Mouse (Mus musculus): ENCODE data around the gene Xrcc2. TPM values are rescaled to one million over a fixed set of nuclear protein-coding genes. Genes with fewer than 3 reads are reported as not detected.
A peak's percentile ranks its signal among the peaks of the same experiment; 100 is the strongest.
"Not testable (repeated sequence)": the region's sequence is repeated elsewhere in the genome, so short reads cannot be mapped to it uniquely, and the experiment has no call there.

Xrcc2 gene
- total and polyA plus RNA-seq, 2 experiments from 2014 or later = 3.3 to 7.6 TPM

DNA sequence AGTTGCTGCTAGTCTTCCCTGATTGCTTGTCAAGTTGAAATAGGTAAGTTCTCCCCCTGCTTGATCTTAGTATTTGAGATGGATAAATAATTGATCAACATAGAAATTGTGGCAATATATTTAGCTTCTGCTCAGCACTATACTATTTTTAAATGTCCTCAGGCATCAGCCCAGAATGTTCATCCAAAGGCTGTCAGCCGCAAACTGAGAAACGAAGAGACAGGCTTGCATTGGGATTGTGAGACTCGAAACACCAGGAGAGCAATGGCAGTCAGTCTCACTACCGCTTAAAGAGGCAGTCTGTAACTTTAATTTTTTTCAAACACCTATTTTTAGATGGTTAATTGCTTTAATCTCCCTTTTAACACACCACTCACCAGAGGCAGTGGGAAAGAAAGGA lies 13.8 kb upstream of the Xrcc2 start:
- Histone ChIP-seq H3K4me3 (ENCODE audit: low read depth, low read length) (no peak overlapping the region), H3K4me2 (ENCODE audit: low read depth) (no peak overlapping the region), H3K9me3 (ENCODE audit: low read length) (no peaks in the 10 kb centered on the region), H3K36me3 (ENCODE audit: insufficient read depth) (no peaks in the 10 kb centered on the region), H3K27me3 (ENCODE audit: insufficient read depth, low read length) (no peaks in the 10 kb centered on the region), H3K4me1 (ENCODE audit: insufficient read depth) (no peaks in the 10 kb centered on the region), H3K27ac (ENCODE audit: low read depth, low read length) (no peak overlapping the region), H3K9ac (no peak overlapping the region)
- no peak for TF ChIP-seq CTCF (IDR thresholded peaks at IDR 0.05; ENCODE audit: low read depth)
- DNase-seq (peak; percentile 29), ATAC-seq (peak; percentile 55)
- 53% methylated on average over 4 of the region's 4 CpGs for WGBS

DNA sequence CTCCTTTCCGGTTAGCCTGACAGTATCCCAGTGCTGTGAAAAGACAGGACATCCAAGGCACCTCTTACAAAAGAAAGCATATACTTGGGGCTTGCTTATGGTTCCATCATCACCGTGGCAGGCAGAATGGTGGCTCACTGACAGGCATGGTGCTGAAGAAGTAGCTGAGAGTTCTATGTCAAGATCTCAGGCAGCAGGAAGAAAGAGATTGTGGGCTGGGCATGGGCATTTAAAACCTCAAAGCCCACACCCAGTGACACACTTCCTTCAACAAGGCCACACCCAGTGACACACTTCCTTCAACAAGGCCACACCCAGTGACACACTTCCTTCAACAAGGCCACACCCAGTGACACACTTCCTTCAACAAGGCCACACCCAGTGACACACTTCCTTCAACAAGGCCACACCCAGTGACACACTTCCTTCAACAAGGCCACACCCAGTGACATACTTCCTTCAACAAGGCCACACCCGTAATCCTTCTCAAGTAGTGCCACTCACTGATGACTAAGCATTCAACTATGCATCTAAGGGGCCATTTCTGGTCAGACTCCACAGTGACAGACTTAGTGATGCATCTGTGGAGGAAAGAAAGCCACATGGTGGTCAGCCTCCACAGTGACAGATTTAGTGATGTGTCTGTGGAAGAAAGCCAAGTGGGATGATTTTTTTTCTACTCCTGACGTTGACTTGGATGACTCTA lies 7.5 kb upstream of the Xrcc2 start:
- WGBS = 93% methylated on average over 4 of the region's 4 CpGs
- H3K4me1 ChIP-seq (ENCODE audit: insufficient read depth); H3K36me3 ChIP-seq (ENCODE audit: insufficient read depth); H3K27ac ChIP-seq (ENCODE audit: low read depth, low read length); H3K4me3 ChIP-seq (ENCODE audit: low read depth, low read length); H3K9me3 ChIP-seq (ENCODE audit: low read length); H3K4me2 ChIP-seq (ENCODE audit: low read depth); H3K27me3 ChIP-seq (ENCODE audit: insufficient read depth, low read length); DNase-seq; ATAC-seq; H3K9ac ChIP-seq: not testable (repeated sequence)

DNA sequence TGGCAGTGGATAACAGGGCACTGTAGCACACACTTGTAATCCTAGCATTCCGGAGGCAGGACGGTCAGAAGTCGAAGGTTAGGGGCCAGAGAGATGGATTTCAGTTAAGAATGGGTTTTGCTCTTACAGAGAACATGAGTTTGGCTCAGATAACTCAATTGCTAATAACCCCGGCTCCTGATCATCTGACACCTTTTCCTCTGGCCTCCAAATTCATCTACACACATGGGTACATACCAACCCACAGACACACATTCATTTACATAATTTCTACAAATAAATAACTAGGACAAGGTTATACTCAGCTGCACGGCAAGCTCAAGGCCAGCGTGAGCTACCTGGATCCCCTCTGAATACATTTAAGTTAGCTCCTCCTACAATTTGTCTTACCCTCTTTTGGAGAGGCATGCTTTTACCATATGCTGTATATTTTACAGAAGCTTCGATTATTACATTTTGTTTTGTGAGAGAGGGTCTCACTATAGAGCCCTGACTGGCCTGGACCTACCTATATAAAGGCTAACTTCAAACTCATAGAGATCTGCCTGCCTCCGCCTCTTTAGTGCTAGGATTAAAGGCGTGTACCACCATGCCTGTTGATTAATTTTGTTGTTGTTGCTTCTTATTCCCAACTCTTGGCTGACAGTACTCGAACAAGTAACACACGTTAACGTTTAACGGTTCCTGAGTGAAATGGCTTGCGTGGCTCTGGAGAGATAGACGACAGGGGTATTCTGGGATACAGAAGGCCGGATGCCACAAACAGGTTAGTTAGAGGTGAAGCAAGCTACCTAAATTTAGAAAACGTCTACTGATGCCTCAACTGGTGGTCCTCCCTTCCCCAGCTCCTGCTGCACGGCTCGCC lies 691 bp downstream of the Xrcc2 start:
- DNase-seq (no peak), ATAC-seq (no peak)
- no peaks in the 10 kb centered on the region for H3K36me3 ChIP-seq (ENCODE audit: insufficient read depth)
- H3K9me3 ChIP-seq (ENCODE audit: low read length) = no peaks in the 10 kb centered on the region
- no peak for TF ChIP-seq CTCF (IDR thresholded peaks at IDR 0.05; ENCODE audit: low read depth)
- H3K4me3 ChIP-seq (ENCODE audit: low read depth, low read length) = peak overlapping the region; percentile 79
- no peaks in the 10 kb centered on the region for H3K27me3 ChIP-seq (ENCODE audit: insufficient read depth, low read length)
- 0 out of 2 replicates have a peak overlapping the region, but pooled peaks have one; percentile 35 for H3K27ac ChIP-seq (ENCODE audit: low read depth, low read length)
- 20% methylated on average over 19 of the region's 19 CpGs for WGBS
- peak overlapping the region; percentile 62 for H3K9ac ChIP-seq
- peak overlapping the region; percentile 66 for H3K4me2 ChIP-seq (ENCODE audit: low read depth)
- H3K4me1 ChIP-seq (ENCODE audit: insufficient read depth) = no peaks in the 10 kb centered on the region; the same call in 1 of the 2 replicates

DNA sequence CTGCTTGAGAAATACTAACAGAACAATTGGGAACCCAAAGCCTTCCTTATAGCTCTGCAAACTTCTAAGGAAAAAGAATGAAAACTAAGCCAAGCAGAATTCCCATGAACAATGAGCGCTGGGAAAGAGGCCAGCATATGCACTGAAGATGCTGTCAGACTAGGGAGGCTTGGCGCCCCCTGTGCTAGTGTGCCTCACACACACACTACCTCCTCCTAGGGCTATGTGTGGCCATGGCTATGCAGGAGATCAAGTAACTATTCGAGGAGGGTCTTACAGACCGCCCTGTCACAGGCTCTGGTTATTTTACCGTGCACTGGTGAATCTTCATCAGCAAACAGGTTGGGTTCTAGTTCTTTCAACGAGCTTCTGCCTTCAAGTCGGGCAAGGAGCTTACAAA lies 7.7 kb downstream of the Xrcc2 start:
- Histone ChIP-seq H3K36me3 (ENCODE audit: insufficient read depth) (no peaks in the 10 kb centered on the region), H3K27ac (ENCODE audit: low read depth, low read length) (no peak overlapping the region), H3K9me3 (ENCODE audit: low read length) (no peaks in the 10 kb centered on the region), H3K4me1 (ENCODE audit: insufficient read depth) (no peaks in the 10 kb centered on the region), H3K9ac (no peak overlapping the region), H3K4me3 (ENCODE audit: low read depth, low read length) (no peak overlapping the region), H3K27me3 (ENCODE audit: insufficient read depth, low read length) (no peaks in the 10 kb centered on the region), H3K4me2 (ENCODE audit: low read depth) (no peak overlapping the region)
- WGBS = 55% methylated on average over 7 of the region's 7 CpGs
- TF ChIP-seq CTCF (IDR thresholded peaks at IDR 0.05; ENCODE audit: low read depth) = peak; percentile 53
- DNase-seq (peak; percentile 47), ATAC-seq (0 out of 2 replicates have a peak, but pooled peaks have one; percentile 45)

DNA sequence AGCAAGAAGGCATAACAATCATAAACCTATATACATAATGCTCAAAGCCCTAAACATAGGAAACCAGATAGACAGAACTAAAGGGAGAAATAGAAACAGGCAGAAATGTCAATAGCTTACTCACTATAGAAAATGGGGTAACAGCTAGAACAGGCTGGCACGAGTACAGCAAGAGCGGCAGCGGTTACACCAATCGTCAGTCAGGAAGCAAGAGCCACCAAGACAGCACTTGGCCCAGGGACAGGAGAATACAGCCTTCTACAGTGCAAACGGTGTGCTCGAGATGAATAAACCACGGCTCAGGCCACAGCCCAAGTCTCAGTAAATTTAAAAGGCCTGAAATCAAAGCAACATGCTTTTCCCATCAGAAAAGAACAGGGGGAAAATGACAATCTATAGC lies 9.4 kb downstream of the Xrcc2 start:
- no peak for TF ChIP-seq CTCF (IDR thresholded peaks at IDR 0.05; ENCODE audit: low read depth)
- DNase-seq (peak; percentile 20), ATAC-seq (0 out of 2 replicates have a peak, but pooled peaks have one; percentile 40)
- no peaks in the 10 kb centered on the region for H3K4me1 ChIP-seq (ENCODE audit: insufficient read depth)
- H3K27me3 ChIP-seq (ENCODE audit: insufficient read depth, low read length) = no peaks in the 10 kb centered on the region
- H3K9me3 ChIP-seq (ENCODE audit: low read length) = no peaks in the 10 kb centered on the region
- 57% methylated on average over 7 of the region's 7 CpGs for WGBS
- H3K4me2 ChIP-seq (ENCODE audit: low read depth) = no peak overlapping the region
- no peaks in the 10 kb centered on the region for H3K36me3 ChIP-seq (ENCODE audit: insufficient read depth)
- H3K4me3 ChIP-seq (ENCODE audit: low read depth, low read length) = no peak overlapping the region
- no peak overlapping the region for H3K27ac ChIP-seq (ENCODE audit: low read depth, low read length)
- no peak overlapping the region for H3K9ac ChIP-seq

DNA sequence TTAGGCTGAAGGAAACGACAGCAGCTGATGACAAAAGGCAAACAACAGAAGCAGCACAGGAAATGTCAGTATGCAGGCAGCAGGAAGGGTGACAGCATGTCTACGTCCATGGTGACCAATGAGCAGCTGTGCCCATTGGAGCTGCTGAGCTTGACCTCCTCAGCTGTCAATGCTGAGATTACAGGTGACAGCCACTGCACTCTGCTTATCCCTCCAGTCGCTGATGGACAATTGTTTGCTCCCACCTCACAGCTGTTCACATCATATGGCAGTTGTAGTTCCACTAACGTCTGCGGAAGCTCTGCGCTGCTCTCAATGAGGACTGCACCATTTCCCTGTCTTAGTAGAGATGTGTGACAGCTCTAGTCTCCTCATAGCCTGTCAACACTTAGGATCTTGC lies 9.8 kb downstream of the Xrcc2 start:
- DNase-seq = peak; percentile 2
- Histone ChIP-seq H3K27me3 (ENCODE audit: insufficient read depth, low read length) (no peaks in the 10 kb centered on the region), H3K4me1 (ENCODE audit: insufficient read depth) (no peaks in the 10 kb centered on the region), H3K9me3 (ENCODE audit: low read length) (no peaks in the 10 kb centered on the region), H3K27ac (ENCODE audit: low read depth, low read length) (no peak overlapping the region), H3K9ac (no peak overlapping the region), H3K36me3 (ENCODE audit: insufficient read depth) (no peaks in the 10 kb centered on the region), H3K4me2 (ENCODE audit: low read depth) (no peak overlapping the region), H3K4me3 (ENCODE audit: low read depth, low read length) (no peak overlapping the region)
- no peak for ATAC-seq
- WGBS = 75% methylated on average over 6 of the region's 6 CpGs
- TF ChIP-seq CTCF (IDR thresholded peaks at IDR 0.05; ENCODE audit: low read depth) = no peak
